Mouse (Mus musculus): ENCODE results near the gene Arhgef19.

Arhgef19 gene

GRCm38 (mm10) chr4:141239388-141240125 is at the start of gene Arhgef19:
Gene Arhgef19, plus strand, starts transcription at chr4:141239499.
- DNase-seq (ENCODE audit: low read depth in 1 of 2, low spot score in 2 of 2), result peak; percentile 58 to 61

- DNase-seq (ENCODE audit: low read depth in 1 of 2, low spot score in 2 of 2), result no peak
Measured at GRCm38 (mm10) chr4:141191294-141191693, 48.0 kb upstream of the Arhgef19 start.

DNA sequence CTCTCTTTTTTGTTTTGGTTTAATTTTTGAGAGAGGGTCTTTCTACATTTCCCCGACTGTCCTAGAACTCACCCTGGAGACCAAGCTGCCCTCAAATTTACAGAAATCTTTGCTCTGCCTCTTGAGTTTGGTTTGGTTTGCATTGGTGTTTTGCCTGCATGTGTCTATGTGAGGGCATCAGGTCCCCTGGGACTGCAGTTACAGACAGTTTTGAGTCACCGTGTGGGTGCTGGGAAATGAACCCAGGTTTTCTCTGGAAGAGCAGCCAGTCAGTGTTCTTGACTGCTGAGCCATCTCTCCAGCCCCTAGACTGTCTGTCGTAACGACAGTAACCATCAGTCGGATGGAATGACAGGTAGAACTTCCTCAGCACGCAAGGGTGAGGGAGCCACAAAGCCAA is 44.7 kb upstream of the Arhgef19 start:
- no peak for DNase-seq (ENCODE audit: low read depth in 1 of 2, low spot score in 2 of 2)

DNA sequence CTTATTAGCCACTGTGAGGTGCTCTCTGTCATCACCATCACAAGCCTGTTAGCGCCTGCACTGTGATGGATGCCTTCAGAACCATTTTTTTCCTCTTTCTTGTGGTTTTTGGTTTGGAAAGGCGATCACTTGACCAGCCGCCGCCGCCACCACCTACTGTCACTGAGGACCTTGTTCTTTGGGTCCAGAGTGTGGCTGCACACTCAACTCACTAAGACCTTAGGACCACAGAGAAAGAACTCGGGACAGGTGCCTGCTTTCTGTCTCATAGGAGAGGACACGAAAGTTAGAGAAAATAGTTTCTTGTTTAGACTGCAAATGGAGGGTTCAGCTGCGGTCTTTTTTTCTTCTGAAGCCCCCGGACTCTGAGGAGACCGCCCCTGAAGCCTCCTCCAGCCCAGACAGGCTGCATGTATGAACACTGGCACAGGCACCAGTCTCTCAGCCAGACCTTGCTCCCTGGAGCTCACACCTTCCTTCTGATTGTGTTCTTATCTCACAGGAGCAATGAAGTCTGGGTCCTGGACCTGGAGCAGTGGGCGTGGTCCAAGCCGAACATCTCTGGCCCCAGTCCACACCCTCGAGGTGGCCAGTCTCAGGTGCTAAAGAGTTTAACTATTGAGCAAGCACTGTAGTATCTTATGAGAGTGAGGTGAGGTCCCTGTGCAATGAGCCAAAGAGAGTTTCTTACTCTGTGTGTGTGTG is 42.2 kb upstream of the Arhgef19 start:
- DNase-seq (ENCODE audit: low read depth in 1 of 2, low spot score in 2 of 2), result no peak

GRCm38 (mm10) chr4:141197686-141198035 is 41.6 kb upstream of the Arhgef19 start:
- no peak for DNase-seq (ENCODE audit: low read depth in 1 of 2, low spot score in 2 of 2)

DNA sequence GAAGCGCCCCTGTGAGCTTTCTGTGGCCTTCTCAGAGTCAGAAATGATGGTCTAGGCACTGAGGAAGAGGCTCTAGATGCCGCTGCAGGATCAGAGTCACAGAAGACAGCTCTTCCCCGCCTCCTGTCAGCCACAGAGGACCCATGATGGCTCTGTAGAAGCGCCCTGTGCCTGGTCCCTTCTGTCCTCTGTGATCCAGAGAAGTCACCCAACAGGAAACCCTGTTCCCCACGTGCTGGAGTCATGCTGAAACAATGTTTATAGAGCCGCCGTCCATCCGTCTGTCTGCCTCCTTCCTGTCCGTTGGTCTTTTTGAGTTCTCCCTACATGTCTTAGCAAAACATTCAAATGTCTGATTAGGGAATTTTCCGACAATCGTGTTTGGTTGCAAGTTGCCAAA is 38.4 kb upstream of the Arhgef19 start:
- DNase-seq (ENCODE audit: low read depth in 1 of 2, low spot score in 2 of 2), result no peak

- no peak for DNase-seq (ENCODE audit: low read depth in 1 of 2, low spot score in 2 of 2)
Measured at GRCm38 (mm10) chr4:141202192-141202591, 37.1 kb upstream of the Arhgef19 start.

DNA sequence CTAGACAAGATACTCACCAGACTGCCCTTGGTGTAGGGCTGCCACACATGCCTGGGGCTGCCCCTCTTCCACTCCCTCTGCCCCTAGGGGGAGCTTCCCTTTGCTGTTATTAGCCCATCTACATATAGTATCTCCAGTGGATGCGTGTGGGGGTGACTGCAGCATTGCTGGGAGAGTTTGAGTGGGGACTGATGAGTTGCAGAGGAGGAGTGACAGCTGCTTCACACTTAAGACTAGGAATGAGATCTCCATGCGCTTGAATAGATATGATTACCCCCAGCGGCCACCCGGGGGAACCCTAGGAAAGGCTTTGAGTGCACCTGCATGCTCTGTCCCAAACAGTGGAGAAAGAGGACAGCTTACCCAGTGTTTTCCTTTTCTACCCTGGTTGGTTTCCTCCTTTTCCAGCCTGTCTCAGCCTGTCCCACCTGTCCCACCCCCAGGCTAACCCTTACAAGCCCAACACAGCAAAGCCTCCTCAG is 34.7 kb upstream of the Arhgef19 start:
- DNase-seq (ENCODE audit: low read depth in 1 of 2, low spot score in 2 of 2), result no peak

DNA sequence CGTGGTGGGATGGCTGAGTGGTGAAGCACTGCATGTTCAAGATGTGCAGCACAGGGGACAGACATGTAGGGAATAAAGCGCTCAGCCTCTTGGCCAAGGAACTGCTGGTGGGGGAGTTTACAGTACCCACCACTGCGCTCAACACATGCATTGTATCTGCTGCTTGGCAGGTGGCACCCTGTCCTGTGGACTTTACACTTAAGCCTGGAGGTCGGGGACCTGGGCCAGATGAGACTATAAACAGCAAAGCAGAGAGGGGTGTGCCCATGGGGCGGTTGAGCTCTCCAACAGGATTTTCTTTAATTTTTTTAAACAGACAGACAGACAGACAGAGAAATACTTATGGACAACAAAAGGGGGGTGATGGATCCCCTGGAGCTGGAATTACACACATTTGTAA is 32.2 kb upstream of the Arhgef19 start:
- no peak for DNase-seq (ENCODE audit: low read depth in 1 of 2, low spot score in 2 of 2)

- no peak for DNase-seq (ENCODE audit: low read depth in 1 of 2, low spot score in 2 of 2)
Measured at GRCm38 (mm10) chr4:141210524-141211219, 28.6 kb upstream of the Arhgef19 start.

DNA sequence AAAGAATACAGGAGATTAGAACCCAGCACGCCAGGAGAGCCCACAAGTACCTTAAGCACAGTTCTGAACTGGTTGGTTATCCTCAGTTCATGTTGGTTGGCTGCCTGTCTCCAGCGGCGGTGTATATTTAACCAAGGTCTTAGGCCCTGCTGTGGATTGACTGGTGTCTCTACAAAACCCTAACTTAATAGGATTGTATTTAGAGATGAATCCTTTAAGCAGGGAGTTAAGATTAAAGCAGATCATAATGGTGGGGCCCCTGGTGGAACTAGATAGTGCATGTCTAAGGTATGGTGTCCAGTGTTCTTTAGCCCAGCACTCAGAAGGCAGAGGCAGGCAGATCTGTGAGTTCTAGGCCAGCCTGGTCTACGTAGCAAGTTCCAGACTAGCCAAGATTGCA is 27.7 kb upstream of the Arhgef19 start:
- DNase-seq (ENCODE audit: low read depth in 1 of 2, low spot score in 2 of 2), result no peak

GRCm38 (mm10) chr4:141212892-141213291 is 26.4 kb upstream of the Arhgef19 start:
- DNase-seq (ENCODE audit: low read depth in 1 of 2, low spot score in 2 of 2), result no peak

DNA sequence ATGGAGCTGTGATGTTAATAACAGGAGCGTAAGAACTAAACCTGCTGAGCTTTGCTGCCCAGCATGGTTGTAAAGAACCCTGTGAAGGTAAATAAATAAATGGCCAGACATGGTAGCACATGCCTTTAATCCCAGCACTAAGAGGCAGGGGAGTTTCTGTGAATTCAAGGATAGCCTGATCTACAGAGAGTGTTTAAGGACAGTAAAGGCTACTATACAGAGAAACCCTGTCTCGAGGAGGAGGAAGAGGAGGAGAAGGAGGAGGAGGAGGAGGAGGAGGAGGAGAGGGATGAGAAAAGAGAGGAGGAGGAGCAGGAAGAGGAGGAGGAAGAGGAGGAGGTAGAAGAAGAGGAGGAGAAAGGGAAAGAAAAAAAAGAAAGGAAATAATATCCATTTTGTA is 26.0 kb upstream of the Arhgef19 start:
- DNase-seq (ENCODE audit: low read depth in 1 of 2, low spot score in 2 of 2), result no peak

GRCm38 (mm10) chr4:141213770-141214336 is 25.4 kb upstream of the Arhgef19 start, which contains the start of gene Rsg1:
Gene Rsg1, plus strand, starts transcription at chr4:141213956.
- peak; percentile 78 to 83 for DNase-seq (ENCODE audit: low read depth in 1 of 2, low spot score in 2 of 2)

- DNase-seq (ENCODE audit: low read depth in 1 of 2, low spot score in 2 of 2), result peak in 1 of 2 experiments; percentile 22
Measured at GRCm38 (mm10) chr4:141214337-141214851, 24.9 kb upstream of the Arhgef19 start.

GRCm38 (mm10) chr4:141219583-141220213 is 19.6 kb upstream of the Arhgef19 start:
- DNase-seq (ENCODE audit: low read depth in 1 of 2, low spot score in 2 of 2), result no peak

DNA sequence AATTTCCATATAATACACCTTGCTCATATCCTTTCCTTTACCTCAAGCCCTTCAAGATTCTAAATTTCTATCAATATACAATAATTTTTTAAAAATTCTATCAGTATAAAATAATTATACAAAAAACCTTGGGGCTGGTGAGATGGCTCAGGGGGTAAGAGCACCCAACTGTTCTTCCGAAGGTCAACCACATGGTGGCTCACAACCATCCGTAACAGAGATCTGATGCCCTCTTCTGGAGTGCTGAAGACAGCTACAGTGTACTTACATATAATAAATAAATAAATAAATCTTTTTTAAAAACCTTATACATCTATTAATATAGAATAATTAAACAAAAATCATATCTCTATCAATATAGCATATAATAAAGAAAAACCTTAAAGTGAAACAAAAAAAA is 17.5 kb upstream of the Arhgef19 start:
- DNase-seq (ENCODE audit: low read depth in 1 of 2, low spot score in 2 of 2), result no peak

DNA sequence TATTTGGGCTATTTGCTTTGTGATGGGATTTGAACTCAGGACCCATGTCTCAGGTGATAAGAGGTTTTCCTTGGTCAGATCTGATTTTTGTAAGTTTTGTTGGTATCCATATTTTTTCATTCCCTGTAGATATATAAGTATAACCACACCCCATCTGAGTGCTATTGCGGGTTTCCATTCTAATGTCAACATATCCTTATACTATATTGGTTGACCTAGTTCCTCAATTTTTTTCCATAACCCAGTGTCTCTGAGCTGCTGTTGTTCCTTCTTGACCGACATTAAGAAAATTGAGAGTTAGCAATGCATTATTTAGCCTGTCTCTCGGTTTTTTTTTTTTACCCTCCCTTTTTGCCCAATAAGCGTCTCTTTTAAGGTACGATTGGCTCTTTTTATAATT is 16.5 kb upstream of the Arhgef19 start:
- DNase-seq (ENCODE audit: low read depth in 1 of 2, low spot score in 2 of 2), result no peak

DNA sequence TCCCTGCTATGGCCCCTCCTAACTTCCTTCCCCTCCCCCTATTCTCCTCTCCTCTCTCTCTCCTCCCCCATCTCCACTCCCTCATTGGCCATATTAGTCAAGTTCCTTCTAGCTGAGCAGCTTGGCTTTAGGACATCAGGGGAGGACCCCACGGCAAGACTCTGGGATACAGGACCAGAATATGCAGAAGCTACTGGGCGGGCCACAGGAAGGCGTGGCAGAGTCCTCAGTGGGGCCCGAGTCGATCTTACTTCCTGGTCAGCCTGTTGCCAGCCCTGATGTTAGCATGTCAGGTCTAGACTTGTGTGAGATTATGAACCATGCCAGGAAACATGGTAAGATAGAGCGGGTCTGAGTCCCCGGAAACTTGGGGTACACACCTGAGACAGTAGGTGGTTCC is 10.6 kb upstream of the Arhgef19 start:
- DNase-seq (ENCODE audit: low read depth in 1 of 2, low spot score in 2 of 2), result no peak

DNA sequence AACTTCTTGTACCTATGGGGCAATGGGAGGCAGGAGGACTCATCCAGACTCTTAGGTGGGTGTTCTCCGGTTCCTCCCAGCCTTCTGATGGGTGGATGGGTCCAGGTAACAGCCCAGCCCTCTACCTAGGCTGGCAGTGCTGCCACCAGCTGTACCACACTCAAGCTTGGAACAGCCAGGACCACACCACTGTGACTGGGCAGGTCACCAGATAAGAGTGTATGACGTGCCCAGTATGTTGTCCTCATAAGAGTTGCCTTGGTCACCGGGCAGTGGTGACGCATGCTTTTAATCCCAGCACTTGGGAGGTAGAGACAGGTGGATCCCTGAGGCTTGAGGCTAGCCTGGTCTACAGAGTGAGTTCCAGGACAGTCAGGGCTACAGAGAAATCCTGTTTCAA is 6.1 kb upstream of the Arhgef19 start:
- no peak for DNase-seq (ENCODE audit: low read depth in 1 of 2, low spot score in 2 of 2)

DNA sequence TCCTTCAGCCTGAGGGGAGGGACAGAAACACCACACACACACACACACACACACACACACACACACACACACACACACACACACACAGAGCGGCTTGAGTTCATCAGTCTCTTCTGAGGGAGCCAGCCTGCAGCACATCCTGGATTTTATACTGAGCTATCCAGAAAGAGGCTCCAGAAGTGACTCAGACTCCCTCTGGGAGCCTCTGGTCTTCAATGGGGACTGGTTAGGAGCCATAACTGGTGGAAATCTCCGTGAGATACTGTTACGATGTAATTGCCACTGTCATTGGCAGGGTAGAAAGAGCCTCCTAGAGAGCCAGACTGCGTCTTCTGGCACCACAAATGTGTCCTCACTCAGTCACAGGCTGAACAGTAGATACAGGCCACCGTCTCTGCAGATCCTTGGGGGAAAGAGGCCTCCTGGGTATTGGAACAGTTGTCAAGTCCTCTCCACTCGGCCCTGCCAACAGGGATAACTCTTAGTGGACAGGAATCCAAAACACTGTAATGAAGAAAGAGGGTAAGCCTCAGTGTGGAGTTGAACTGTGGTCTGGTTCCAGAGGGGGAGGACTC is 3.7 kb upstream of the Arhgef19 start:
- no peak for DNase-seq (ENCODE audit: low read depth in 1 of 2, low spot score in 2 of 2)

Data from monocyte, adult 2 months (primary cell).